Mouse (Mus musculus): ENCODE results near the gene Def8. TPM values are rescaled to one million over a fixed set of nuclear protein-coding genes. Genes with fewer than 3 reads are reported as not detected.
A peak's percentile ranks its signal among the peaks of the same experiment; 100 is the strongest.

The Def8 gene
- total and polyA plus RNA-seq, 3 experiments: 12.6 to 18.6 (median 16.7) TPM

DNA sequence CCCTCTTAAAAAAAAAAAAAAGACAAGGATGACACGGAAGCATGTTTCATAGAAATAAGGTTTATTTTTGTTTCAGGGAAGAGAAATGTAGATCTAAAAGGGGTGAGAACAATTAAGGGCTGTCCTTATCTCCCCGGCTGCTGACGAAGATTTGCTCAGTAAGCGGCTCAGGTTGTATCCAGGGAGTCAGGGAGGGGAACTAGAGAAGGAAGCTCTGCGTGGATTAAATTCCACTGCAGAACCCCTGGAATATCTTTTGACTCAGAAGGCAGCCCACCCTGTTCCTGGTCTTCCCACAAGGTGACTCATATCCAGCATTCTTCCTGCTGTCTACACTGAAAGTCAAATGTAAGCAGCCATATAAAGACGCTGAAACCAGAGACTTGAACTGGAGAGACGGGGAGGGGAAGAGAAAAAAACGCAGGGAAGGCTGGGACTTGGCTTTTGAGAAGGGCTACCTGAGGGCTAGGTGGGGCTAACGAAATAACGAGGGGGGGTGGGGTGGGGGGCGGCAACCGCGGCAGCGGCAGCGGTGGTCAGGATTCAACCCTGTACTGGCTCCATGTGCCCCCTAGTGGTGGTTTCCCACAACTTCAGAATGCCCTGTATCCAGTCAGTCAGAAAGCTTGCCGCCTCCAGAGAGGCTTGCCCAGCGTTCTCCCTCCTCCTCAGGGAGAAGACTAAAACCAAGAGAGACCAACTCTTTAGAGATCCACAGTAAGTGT is 1.1 kb upstream of the Def8 start:
- H3K4me1 ChIP-seq (ENCODE audit: insufficient read depth, low read depth, low read length): peaks cover 24% of the 10 kb centered on the region
- DNase-seq (ENCODE audit: low spot score): peak; percentile 67
- peak overlapping the region; percentile 52; the same call in 1 of the 2 replicates for H3K4me3 ChIP-seq (ENCODE audit: low read depth, low read length)
- ATAC-seq (ENCODE audit: extremely low read depth, insufficient number of reproducible peaks, low FRiP score, poor library complexity, severe bottlenecking): peak; percentile 57
- no peak for TF ChIP-seq TAL1 (conservative IDR thresholded peaks at IDR 0.05; ENCODE audit: low read depth, low read length)
- peak; percentile 51 for TF ChIP-seq CTCF (IDR thresholded peaks at IDR 0.05; ENCODE audit: low read depth, low read length)
- H3K27me3 ChIP-seq (ENCODE audit: insufficient read depth, low read length): peaks cover 20% of the 10 kb centered on the region
- no peaks in the 10 kb centered on the region for H3K9me3 ChIP-seq (replicated peaks)
- no peaks in the 10 kb centered on the region for H3K36me3 ChIP-seq (replicated peaks)

GRCm38 (mm10) chr8:123422781-123423159 is 557 bp upstream of the Def8 start:
- Histone ChIP-seq H3K4me1 (ENCODE audit: insufficient read depth, low read depth, low read length) (peaks cover 21% of the 10 kb centered on the region), H3K4me3 (ENCODE audit: low read depth, low read length) (no peak overlapping the region), H3K27me3 (ENCODE audit: insufficient read depth, low read length) (peaks cover 20% of the 10 kb centered on the region), H3K36me3 (replicated peaks) (no peaks in the 10 kb centered on the region), H3K9me3 (replicated peaks) (no peaks in the 10 kb centered on the region)
- DNase-seq (ENCODE audit: low spot score): peak; percentile 0
- ATAC-seq (ENCODE audit: extremely low read depth, insufficient number of reproducible peaks, low FRiP score, poor library complexity, severe bottlenecking): no peak
- no peak for TF ChIP-seq POLR2AphosphoS5 (IDR thresholded peaks at IDR 0.05; ENCODE audit: insufficient replicate concordance, low read depth, low read length)
- TF ChIP-seq CTCF (IDR thresholded peaks at IDR 0.05; ENCODE audit: low read depth, low read length): no peak
- no peak for TF ChIP-seq GATA2 (IDR thresholded peaks at IDR 0.05; ENCODE audit: borderline replicate concordance, low read depth, low read length)

DNA sequence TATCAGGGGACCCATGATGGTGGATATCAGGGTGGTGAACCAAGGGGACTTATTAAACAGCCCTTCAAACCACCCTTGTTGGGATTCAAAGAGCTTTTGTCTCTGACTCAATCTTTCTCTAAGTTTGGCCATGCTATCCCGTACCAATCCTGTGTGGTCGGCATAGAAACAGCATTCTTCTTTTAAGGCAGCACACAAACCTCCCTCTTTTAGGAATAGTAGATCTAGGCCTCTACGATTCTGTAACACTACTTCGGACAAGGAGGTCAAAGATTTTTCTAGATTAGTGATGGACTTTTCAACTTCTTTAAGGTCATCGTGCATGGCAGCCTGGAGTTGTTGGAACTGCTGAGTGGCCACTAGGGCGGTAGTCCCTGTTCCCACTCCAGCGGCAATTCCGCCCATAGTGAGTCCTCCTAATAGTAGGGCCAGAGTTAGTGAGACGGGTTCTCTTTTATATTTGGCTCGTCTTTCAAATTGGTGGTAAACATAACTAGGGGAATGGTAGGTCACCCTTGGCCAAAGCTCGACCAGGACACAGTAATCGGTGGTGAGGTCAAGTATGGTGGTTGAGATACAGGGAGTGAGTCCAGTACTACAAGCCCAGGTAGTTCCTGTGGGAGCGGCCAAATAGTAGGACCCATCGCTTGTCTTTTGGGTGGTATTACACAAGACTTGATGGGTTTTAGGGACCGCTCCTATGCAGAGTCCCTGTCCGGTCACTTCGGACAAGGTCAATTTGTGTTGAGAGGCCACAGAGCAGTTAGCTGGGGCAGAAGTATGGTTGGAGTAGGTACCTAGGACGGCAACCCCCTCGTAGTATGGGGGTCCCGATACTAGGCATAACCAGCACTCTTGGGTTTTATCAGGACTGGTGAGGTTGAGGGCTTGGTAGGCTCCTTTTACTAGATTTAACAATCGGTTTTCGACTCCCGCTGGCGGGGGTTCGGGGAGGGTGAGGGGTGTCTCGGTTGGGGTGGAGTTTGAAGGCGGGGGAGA is 3.5 kb downstream of the Def8 start:
- Histone ChIP-seq H3K9me3 (replicated peaks) (no peaks in the 10 kb centered on the region), H3K4me3 (ENCODE audit: low read depth, low read length) (no peak overlapping the region), H3K4me1 (ENCODE audit: insufficient read depth, low read depth, low read length) (peaks cover 9% of the 10 kb centered on the region), H3K27me3 (ENCODE audit: insufficient read depth, low read length) (peaks cover 7% of the 10 kb centered on the region), H3K36me3 (replicated peaks) (no peaks in the 10 kb centered on the region)
- TF ChIP-seq GATA2 (IDR thresholded peaks at IDR 0.05; ENCODE audit: borderline replicate concordance, low read depth, low read length) (no peak), GATA1 (IDR thresholded peaks at IDR 0.05; ENCODE audit: borderline replicate concordance, low read length) (no peak), TAL1 (conservative IDR thresholded peaks at IDR 0.05; ENCODE audit: low read depth, low read length) (no peak), POLR2AphosphoS5 (IDR thresholded peaks at IDR 0.05; ENCODE audit: insufficient replicate concordance, low read depth, low read length) (no peak), CTCF (IDR thresholded peaks at IDR 0.05; ENCODE audit: low read depth, low read length) (no peak)
- ATAC-seq (ENCODE audit: extremely low read depth, insufficient number of reproducible peaks, low FRiP score, poor library complexity, severe bottlenecking) (no peak), DNase-seq (ENCODE audit: low spot score) (no peak)

- no peak for DNase-seq (ENCODE audit: low spot score)
- Histone ChIP-seq H3K27me3 (ENCODE audit: insufficient read depth, low read length) (peaks cover 7% of the 10 kb centered on the region), H3K36me3 (replicated peaks) (no peaks in the 10 kb centered on the region), H3K4me1 (ENCODE audit: insufficient read depth, low read depth, low read length) (peaks cover under 1% of the 10 kb centered on the region), H3K9me3 (replicated peaks) (no peaks in the 10 kb centered on the region), H3K4me3 (ENCODE audit: low read depth, low read length) (no peak overlapping the region)
- no peak for TF ChIP-seq CTCF (IDR thresholded peaks at IDR 0.05; ENCODE audit: low read depth, low read length)
- TF ChIP-seq TAL1 (conservative IDR thresholded peaks at IDR 0.05; ENCODE audit: low read depth, low read length): no peak
- no peak for TF ChIP-seq POLR2AphosphoS5 (IDR thresholded peaks at IDR 0.05; ENCODE audit: insufficient replicate concordance, low read depth, low read length)
- TF ChIP-seq GATA2 (IDR thresholded peaks at IDR 0.05; ENCODE audit: borderline replicate concordance, low read depth, low read length): no peak
- TF ChIP-seq GATA1 (IDR thresholded peaks at IDR 0.05; ENCODE audit: borderline replicate concordance, low read length): no peak
- ATAC-seq (ENCODE audit: extremely low read depth, insufficient number of reproducible peaks, low FRiP score, poor library complexity, severe bottlenecking): no peak
Measured at GRCm38 (mm10) chr8:123427639-123428275, 4.4 kb downstream of the Def8 start.

DNA sequence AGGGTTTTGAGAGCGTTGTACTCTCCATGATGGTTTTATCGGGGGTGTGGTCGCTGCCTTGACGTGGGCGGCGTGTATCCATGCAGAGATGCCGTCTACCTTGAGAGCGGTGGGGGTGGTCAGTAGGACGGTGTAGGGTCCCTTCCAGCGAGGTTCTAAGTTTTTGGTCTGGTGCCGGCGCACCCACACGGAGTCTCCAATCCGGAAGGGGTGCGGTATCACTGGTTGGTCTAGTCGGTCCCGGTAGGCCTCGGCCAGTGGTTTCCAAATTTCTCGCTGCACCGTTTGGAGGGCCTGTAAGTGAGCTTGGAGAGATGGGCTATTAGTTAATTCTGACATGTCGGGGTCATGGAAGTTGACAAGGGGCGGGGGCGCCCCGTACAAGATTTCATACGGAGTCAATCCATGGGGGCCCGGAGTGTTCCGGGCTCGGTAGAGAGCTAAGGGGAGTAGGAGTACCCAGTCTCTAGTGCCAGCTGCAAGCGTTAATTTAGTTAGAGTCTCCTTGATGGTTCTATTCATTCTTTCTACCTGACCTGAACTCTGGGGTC is 5.1 kb downstream of the Def8 start:
- Histone ChIP-seq H3K4me3 (ENCODE audit: low read depth, low read length) (no peak overlapping the region), H3K9me3 (replicated peaks) (no peaks in the 10 kb centered on the region), H3K27me3 (ENCODE audit: insufficient read depth, low read length) (peaks cover 6% of the 10 kb centered on the region), H3K36me3 (replicated peaks) (no peaks in the 10 kb centered on the region), H3K4me1 (ENCODE audit: insufficient read depth, low read depth, low read length) (no peaks in the 10 kb centered on the region)
- ATAC-seq (ENCODE audit: extremely low read depth, insufficient number of reproducible peaks, low FRiP score, poor library complexity, severe bottlenecking) (no peak), DNase-seq (ENCODE audit: low spot score) (no peak)
- no peak for TF ChIP-seq POLR2AphosphoS5 (IDR thresholded peaks at IDR 0.05; ENCODE audit: insufficient replicate concordance, low read depth, low read length)
- TF ChIP-seq TAL1 (conservative IDR thresholded peaks at IDR 0.05; ENCODE audit: low read depth, low read length): no peak
- no peak for TF ChIP-seq GATA2 (IDR thresholded peaks at IDR 0.05; ENCODE audit: borderline replicate concordance, low read depth, low read length)
- no peak for TF ChIP-seq GATA1 (IDR thresholded peaks at IDR 0.05; ENCODE audit: borderline replicate concordance, low read length)
- no peak for TF ChIP-seq CTCF (IDR thresholded peaks at IDR 0.05; ENCODE audit: low read depth, low read length)

Measured in G1E (cell line).